1 mouse cellular context compared by ENCODE assay signal in genomic region chr17:45585725-45586448, GRCm38 (mm10).
TF ChIP-seq lines count a peak whose summit lies in the region.

No protein-coding gene starts in this region.

TF ChIP-seq in ES-E14, 5 proteins besides CTCF, POLR2A, EP300 and RAD21 (continued from another document):
- TF ChIP-seq MAFK (IDR thresholded peaks at IDR 0.05; ENCODE audit: insufficient read depth, low read depth, low read length) (no peak), ZC3H11A (IDR thresholded peaks at IDR 0.05; ENCODE audit: borderline replicate concordance, low read depth, low read length) (no peak), HCFC1 (IDR thresholded peaks at IDR 0.05; ENCODE audit: borderline replicate concordance, insufficient read depth, low read length) (no peak)
